Mouse (Mus musculus) neural tube, embryonic 15.5 days (tissue): ENCODE results near the gene Olfr101. TPM values are rescaled to one million over a fixed set of nuclear protein-coding genes. Genes with fewer than 3 reads are reported as not detected.

ENCODE experiments used
- ATAC-seq: fragments of 200-750 bp; cut with Nextera tagmentation; 2 replicates; pipeline ENCODE4 v1.8.0; 2017; ENCODE audit warnings: mild to moderate bottlenecking, moderate TSS enrichment, moderate library complexity; ENCODE audit not compliant: low FRiP score
- H3K27ac ChIP-seq: fragments of 300-500 bp; sonication (generic); replicated peaks from 2 replicates; pipeline ENCODE4 v1.5.1; 2015; ENCODE audit warnings: mild to moderate bottlenecking, inconsistent platforms
- H3K27me3 ChIP-seq: fragments of 300-500 bp; sonication (generic); replicated peaks from 2 replicates; pipeline ENCODE4 v1.6.1; 2015; ENCODE audit warnings: inconsistent platforms
- H3K36me3 ChIP-seq: fragments of 300-500 bp; sonication (generic); 2 replicates; pipeline ENCODE4 v1.6.1; 2015; ENCODE audit warnings: inconsistent platforms
- H3K4me1 ChIP-seq: fragments of 300-500 bp; sonication (generic); 2 replicates; pipeline ENCODE4 v1.6.1; 2015; ENCODE audit warnings: inconsistent platforms
- H3K4me2 ChIP-seq: fragments of 300-500 bp; sonication (generic); 2 replicates; pipeline ENCODE4 v1.6.1; 2015; ENCODE audit warnings: inconsistent platforms, mild to moderate bottlenecking, moderate library complexity
- H3K4me3 ChIP-seq: fragments of 300-500 bp; sonication (generic); replicated peaks from 2 replicates; pipeline ENCODE4 v1.5.1; 2015; ENCODE audit warnings: mild to moderate bottlenecking, inconsistent platforms
- H3K9ac ChIP-seq: fragments of 300-500 bp; sonication (generic); replicated peaks from 2 replicates; pipeline ENCODE4 v1.6.1; 2015; ENCODE audit warnings: mild to moderate bottlenecking, inconsistent platforms
- H3K9me3 ChIP-seq: fragments of 300-500 bp; sonication (generic); replicated peaks from 2 replicates; pipeline ENCODE4 v1.6.1; 2016; ENCODE audit warnings: inconsistent platforms
- WGBS: fragments of 180-500 bp; shearing (Covaris S2); methylation state at CpG from one replicate; pipeline ENCODE4 v1.1.7; 2015; ENCODE audit warnings: mixed read lengths; 5-methylcytosine and 5-hydroxymethylcytosine counted together
- polyA plus RNA-seq: library from polyadenylated mRNA; unstranded; fragments of >200 nt; fragmentation: Nextera tagmentation; extraction: Ambion mirVana; gene quantifications from 2 replicates; pipeline ENCODE4 v1.2.1, GENCODE M21; 2015

Gene Olfr101
- not detected in 2 replicates for polyA plus RNA-seq

DNA sequence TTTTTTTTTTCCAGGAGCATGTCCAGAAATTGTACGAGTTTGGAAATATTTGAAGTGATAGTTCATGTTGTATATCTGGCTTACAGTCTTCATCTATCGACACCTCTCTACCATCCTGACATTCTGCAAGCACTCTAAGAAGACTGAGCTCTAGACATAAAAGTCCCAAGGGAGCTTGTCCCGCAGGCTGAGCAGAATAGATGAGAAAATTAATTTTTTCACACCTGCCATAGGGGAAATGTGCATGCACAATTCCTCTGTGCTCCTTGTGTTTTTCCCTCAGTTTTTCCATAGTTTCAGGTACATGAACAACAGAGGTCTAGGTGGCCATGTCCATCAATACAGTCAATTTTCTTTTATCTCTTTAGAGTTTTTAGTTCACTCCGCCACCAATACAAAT, at the start of gene Olfr101:
Gene Olfr101 (minus strand): TSS at position 101 of the 400 bp plus-strand sequence.
- H3K36me3 ChIP-seq: no peaks in the 10 kb centered on the region
- H3K4me3 ChIP-seq: no peak within 1 kb of the TSS
- no peak within 1 kb of the TSS for H3K4me2 ChIP-seq
- no peaks in the 10 kb centered on the region for H3K9me3 ChIP-seq
- H3K27ac ChIP-seq: no peak within 1 kb of the TSS
- H3K4me1 ChIP-seq: no peaks in the 10 kb centered on the region
- H3K27me3 ChIP-seq: no peaks in the 10 kb centered on the region
- 82% methylated on average over 4 of the region's 4 CpGs for WGBS
- no peak for ATAC-seq
- H3K9ac ChIP-seq: no peak within 1 kb of the TSS

DNA sequence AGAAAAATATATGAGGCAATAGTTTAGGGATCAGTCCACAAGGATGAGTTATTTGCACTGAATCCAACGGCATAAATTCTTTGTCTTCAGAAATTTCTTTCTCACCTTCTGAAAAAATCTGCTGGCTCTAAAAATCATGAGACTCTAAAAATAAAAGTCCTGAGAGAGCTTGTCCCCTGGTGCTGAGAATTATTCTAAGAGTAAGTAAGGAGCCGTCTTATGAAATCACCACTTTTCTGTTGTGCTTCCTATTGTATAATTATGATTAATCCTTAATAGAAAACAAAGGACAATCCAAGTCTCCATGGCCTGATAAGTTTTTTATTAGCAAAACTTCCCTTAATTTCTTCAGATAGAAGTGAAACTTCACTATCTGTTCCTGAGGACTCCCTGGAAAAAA, 35.5 kb upstream of the Olfr101 start, which contains the start of gene Olfr103:
Gene Olfr103 (minus strand): TSS at position 101 of the 400 bp plus-strand sequence.
- no peak for ATAC-seq
- no peaks in the 10 kb centered on the region for H3K27me3 ChIP-seq
- no peak within 1 kb of the TSS for H3K4me3 ChIP-seq
- no peak within 1 kb of the TSS for H3K9ac ChIP-seq
- 92% methylated on average over 2 of the region's 2 CpGs for WGBS
- H3K27ac ChIP-seq: no peak within 1 kb of the TSS
- H3K4me1 ChIP-seq: no peaks in the 10 kb centered on the region
- no peaks in the 10 kb centered on the region for H3K9me3 ChIP-seq
- no peak within 1 kb of the TSS for H3K4me2 ChIP-seq
- H3K36me3 ChIP-seq: no peaks in the 10 kb centered on the region

DNA sequence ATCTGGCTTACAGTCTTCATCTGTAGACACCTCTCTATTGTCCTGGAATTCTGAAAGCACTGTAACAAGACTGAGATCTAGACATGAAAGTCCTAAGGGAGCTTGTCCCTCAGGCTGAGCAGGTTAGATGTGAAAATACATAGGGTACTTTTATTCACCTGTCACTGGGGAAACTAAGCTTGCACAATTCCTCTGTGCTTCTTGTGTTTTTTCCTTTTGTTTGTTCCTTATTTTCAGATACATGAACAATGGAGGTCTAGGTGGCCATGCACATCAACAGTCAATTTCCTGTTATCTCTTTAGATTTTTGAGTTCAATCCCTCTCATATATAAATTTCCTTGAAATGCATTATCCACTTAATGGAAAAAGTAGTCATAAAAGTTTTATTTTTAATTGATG, 12.8 kb upstream of the Olfr101 start, which contains the start of gene Olfr102:
Gene Olfr102 (minus strand): TSS at position 101 of the 400 bp plus-strand sequence.
- H3K9ac ChIP-seq: no peak within 1 kb of the TSS
- no peaks in the 10 kb centered on the region for H3K36me3 ChIP-seq
- H3K4me1 ChIP-seq: no peaks in the 10 kb centered on the region
- H3K27ac ChIP-seq: no peak within 1 kb of the TSS
- no peak within 1 kb of the TSS for H3K4me3 ChIP-seq
- no peak within 1 kb of the TSS for H3K4me2 ChIP-seq
- H3K27me3 ChIP-seq: no peaks in the 10 kb centered on the region
- no peaks in the 10 kb centered on the region for H3K9me3 ChIP-seq
- ATAC-seq: no peak

DNA sequence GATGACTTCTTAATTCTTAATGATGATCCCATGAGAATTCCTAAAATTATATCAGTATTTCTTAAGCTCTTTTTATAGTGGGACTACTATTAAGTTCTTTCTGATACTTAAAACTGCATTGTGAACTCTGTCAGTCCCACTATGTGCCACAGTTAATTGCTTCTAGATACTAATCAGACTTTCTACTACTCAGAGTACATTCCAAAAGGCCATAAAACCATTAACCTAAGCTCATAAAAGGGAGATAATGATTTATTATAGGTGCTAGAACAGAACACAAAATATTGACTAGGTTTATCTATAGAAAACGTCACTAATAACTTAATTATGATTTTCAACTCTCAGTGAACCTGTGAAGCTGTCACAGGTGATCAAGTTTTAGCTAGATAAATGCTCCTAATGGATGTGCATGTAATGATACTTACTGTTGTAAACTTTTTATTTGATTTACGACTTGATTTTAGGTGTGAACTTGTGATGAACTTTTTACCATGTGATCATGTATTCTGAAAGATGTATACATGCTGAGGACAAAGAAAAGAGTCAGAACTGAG, 6.1 kb upstream of the Olfr101 start:
- Histone ChIP-seq H3K9ac (no peak overlapping the region), H3K9me3 (no peaks in the 10 kb centered on the region), H3K27ac (no peak overlapping the region), H3K4me3 (no peak overlapping the region), H3K27me3 (no peaks in the 10 kb centered on the region), H3K36me3 (no peaks in the 10 kb centered on the region), H3K4me1 (no peaks in the 10 kb centered on the region), H3K4me2 (no peak overlapping the region)
- ATAC-seq: no peak
- 51% methylated on average over 2 of the region's 2 CpGs for WGBS

DNA sequence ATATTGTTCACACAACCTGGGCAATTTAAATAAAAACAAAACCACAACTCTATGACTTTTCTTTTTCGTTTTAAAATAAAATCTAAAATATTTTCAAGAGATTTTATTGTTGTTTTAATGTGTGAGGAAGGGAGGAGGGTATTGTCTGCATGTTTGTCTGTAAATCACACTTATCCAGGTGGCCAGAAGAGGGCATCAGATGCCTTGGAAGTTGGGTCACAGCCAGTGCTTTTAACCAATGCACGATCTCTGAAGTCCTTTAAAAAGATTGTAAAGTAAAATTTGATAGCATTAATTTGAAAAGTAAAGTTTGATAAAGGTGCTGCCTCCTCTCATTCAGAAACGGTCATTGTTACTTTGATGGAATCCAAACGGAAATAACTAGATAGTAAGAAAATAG, 4.4 kb upstream of the Olfr101 start:
- no peak for ATAC-seq
- Histone ChIP-seq H3K4me3 (no peak overlapping the region), H3K9me3 (no peaks in the 10 kb centered on the region), H3K36me3 (no peaks in the 10 kb centered on the region), H3K27ac (no peak overlapping the region), H3K4me2 (no peak overlapping the region), H3K27me3 (no peaks in the 10 kb centered on the region), H3K9ac (no peak overlapping the region), H3K4me1 (no peaks in the 10 kb centered on the region)
- WGBS: 44% methylated on average over 4 of the region's 4 CpGs

DNA sequence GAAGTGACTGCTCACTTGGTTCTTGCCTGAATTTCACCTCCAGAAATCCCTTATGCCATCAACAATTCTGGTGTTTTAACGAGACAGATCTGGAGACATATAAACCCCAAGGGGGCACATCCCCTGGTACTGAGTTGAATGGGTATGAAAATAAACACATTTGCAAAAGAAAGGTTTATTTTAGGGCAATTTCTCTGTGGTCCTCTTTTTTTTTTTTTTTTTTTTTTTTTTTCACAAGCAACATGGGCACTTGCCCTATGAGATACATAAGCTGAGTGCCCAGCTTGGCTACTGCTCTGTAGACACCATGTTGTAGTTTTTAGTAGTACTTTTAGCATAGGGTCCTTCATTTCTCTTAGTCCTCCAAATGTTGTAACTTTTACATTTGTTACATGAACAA, 20.8 kb downstream of the Olfr101 start, which contains the start of gene Olfr99:
Gene Olfr99 (minus strand): TSS at position 101 of the 400 bp plus-strand sequence.
- Histone ChIP-seq H3K36me3 (no peaks in the 10 kb centered on the region), H3K9me3 (no peaks in the 10 kb centered on the region), H3K4me3 (no peak within 1 kb of the TSS), H3K27me3 (no peaks in the 10 kb centered on the region), H3K4me2 (no peak within 1 kb of the TSS), H3K27ac (no peak within 1 kb of the TSS), H3K9ac (no peak within 1 kb of the TSS), H3K4me1 (no peaks in the 10 kb centered on the region)
- ATAC-seq: no peak
- 74% methylated on average over 1 of the region's 1 CpGs for WGBS

DNA sequence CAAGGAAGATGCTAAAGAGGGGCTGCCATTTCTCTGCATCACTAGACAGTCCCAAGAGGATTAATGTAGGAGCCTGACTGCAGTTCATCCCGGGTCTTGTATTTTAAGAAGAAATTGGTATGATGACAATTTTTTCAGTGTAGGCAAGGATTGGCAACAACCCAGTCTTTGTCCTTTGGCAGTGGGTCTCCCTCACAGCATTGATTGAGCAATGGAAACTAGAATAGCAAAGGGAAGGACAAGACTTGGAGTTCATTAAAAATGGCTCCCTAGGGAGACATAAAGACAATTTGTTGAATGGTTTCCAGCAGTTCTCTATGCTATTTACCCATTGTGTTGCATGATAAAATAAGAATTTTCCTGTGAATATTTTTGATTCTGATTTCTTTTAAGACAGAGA, 23.8 kb downstream of the Olfr101 start:
- H3K27me3 ChIP-seq: no peaks in the 10 kb centered on the region
- ATAC-seq: no peak
- no peak overlapping the region for H3K27ac ChIP-seq
- no peak overlapping the region for H3K4me3 ChIP-seq
- no peak overlapping the region for H3K4me2 ChIP-seq
- no peaks in the 10 kb centered on the region for H3K36me3 ChIP-seq
- no peak overlapping the region for H3K9ac ChIP-seq
- no peaks in the 10 kb centered on the region for H3K4me1 ChIP-seq
- WGBS: 89% methylated on average over 1 of the region's 1 CpGs
- H3K9me3 ChIP-seq: no peaks in the 10 kb centered on the region

DNA sequence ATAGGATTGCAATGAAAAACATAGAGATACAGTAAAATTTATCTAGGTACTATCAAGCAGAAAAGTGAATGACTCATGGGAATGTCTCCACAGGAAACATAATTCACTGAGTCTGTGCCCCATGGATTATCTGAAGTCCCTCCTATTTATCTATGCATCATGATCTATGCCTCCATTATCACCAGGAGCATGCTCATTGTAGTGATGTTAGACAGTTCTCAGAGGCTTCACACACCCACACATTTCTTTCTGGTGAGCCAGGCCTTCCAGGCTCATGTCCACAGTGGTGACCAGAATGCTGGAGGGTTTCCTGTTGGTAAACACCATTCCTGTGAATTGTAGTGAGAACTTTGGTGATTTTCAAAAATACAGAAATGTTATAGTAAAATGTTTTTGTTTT, 27.5 kb downstream of the Olfr101 start:
- Histone ChIP-seq H3K4me1 (no peaks in the 10 kb centered on the region), H3K4me3 (no peak overlapping the region), H3K4me2 (no peak overlapping the region), H3K9me3 (no peaks in the 10 kb centered on the region), H3K36me3 (no peaks in the 10 kb centered on the region), H3K27me3 (no peaks in the 10 kb centered on the region), H3K9ac (no peak overlapping the region), H3K27ac (no peak overlapping the region)
- no peak for ATAC-seq

DNA sequence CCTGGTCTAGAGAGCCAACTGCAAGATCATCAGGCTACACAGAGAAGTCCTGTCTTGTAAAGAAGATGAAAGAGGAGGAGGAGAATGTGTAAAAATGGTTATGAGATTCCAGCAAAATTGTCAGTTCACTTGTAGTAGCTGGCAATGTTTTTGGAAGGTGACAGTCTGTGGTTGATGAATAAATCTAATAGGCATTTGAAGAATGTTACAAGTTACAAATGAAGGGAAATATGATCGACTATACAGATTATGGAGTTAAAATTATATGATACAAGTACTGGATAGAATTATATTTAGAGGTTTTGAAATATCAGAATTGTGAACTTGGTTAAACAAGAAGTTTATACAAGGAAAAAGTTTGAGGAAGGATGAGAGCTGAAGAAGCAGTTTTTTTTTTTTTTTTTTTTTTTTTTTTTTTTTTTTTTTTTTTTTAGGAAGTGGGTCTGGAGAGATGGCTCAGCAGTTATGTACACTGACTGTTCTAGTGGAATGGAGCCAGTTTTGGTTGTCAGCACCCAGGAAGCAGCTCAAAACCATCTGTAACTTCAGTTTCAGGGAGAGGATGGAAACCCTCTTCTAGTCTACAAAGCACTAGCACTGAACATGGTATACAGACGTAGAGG, 28.4 kb downstream of the Olfr101 start:
- Histone ChIP-seq H3K9me3 (no peaks in the 10 kb centered on the region), H3K4me1 (no peaks in the 10 kb centered on the region; the same call in 1 of the 2 replicates), H3K4me2 (no peak overlapping the region), H3K4me3 (no peak overlapping the region), H3K36me3 (no peaks in the 10 kb centered on the region), H3K27ac (no peak overlapping the region), H3K9ac (no peak overlapping the region), H3K27me3 (no peaks in the 10 kb centered on the region)
- 88% methylated on average over 2 of the region's 2 CpGs for WGBS
- no peak for ATAC-seq

DNA sequence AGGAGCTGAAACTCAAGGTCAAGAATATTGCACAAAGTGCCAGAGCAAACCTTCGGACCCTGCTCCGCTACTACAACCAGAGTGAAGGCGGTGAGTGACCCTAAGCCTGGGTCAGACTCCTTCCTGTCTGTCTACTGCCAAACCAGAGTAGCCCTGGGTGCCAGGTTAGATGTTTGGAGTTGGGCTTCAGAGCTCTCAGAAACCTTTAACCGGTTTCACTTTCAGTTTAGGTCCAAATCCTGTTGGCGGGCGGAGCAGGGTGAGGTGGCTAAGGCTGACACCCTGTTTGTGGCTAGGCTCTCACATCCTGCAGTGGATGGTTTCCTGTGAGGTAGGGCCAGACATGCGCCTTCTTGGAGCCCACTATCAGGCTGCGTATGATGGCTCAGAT, 33.4 kb downstream of the Olfr101 start:
- H3K9me3 ChIP-seq: no peaks in the 10 kb centered on the region
- peak overlapping the region; percentile 54 for H3K4me3 ChIP-seq
- peaks cover 6% of the 10 kb centered on the region for H3K4me1 ChIP-seq
- WGBS: 66% methylated on average over 8 of the region's 8 CpGs
- H3K9ac ChIP-seq: peak overlapping the region; percentile 51
- H3K27me3 ChIP-seq: no peaks in the 10 kb centered on the region
- no peaks in the 10 kb centered on the region for H3K36me3 ChIP-seq
- H3K27ac ChIP-seq: no peak overlapping the region
- ATAC-seq: no peak
- H3K4me2 ChIP-seq: peak overlapping the region; percentile 98

DNA sequence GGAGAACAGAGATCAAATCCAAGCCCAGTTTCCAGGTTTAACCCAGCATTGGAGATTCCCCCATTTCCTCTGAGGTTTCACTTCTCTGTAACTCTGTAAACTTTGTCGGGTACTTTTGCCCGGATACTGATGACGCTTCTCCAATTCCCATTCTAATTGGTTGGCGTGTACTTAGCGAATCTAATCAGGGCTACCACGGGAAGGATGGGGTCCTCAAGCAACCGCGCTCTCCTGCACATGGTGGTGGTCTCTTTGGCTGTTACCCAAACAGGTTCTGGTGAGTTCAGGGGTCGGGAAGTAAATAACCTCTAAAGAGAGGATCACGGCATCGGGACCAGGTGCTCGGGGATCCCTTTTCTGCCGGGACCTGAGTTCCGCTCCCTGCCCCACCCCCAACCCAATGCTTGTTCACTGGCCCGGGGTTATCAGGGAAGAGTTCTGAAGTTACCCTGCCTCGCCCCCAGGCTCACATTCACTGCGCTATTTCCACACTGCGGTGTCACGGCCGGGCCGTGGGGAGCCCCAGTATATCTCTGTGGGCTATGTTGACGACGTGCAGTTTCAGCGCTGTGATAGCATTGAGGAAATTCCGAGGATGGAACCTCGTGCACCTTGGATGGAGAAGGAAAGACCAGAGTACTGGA, 33.9 kb downstream of the Olfr101 start, which contains the start of gene H2-M3:
Gene H2-M3 (plus strand): TSS at position 163 of the 644 bp plus-strand sequence.
- no peak within 1 kb of the TSS for H3K27ac ChIP-seq
- H3K36me3 ChIP-seq: no peaks in the 10 kb centered on the region
- no peaks in the 10 kb centered on the region for H3K9me3 ChIP-seq
- ATAC-seq: peak; percentile 99
- H3K4me2 ChIP-seq: peak within 1 kb of the TSS; percentile 98
- H3K9ac ChIP-seq: peak within 1 kb of the TSS; percentile 51
- no peaks in the 10 kb centered on the region for H3K27me3 ChIP-seq
- WGBS: 6% methylated on average over 26 of the region's 26 CpGs
- peaks cover 6% of the 10 kb centered on the region for H3K4me1 ChIP-seq
- H3K4me3 ChIP-seq: peak within 1 kb of the TSS; percentile 54

DNA sequence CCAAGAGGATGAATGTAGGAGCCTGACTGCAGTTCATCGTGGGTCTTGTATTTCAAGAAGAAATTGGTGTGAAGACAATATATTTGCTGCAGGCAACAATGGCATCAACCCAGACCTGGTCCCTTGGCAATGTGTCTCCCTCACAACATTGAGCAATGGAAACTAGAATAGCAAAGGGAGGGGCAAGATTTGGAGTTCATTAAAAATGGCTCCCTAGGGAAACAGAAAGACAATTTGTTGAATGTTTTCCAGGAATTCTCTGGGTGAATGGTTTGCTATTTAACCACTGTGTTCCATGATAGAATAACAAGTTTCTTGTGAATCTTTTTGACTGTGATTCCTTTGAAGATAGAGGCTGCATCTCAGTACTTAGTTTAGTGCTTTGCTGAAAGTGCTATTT, 40.5 kb downstream of the Olfr101 start, which contains the start of gene Olfr98:
Gene Olfr98 (minus strand): TSS at position 124 of the 400 bp plus-strand sequence.
- Histone ChIP-seq H3K4me3 (no peak within 1 kb of the TSS), H3K4me1 (no peaks in the 10 kb centered on the region), H3K4me2 (no peak within 1 kb of the TSS), H3K9me3 (no peaks in the 10 kb centered on the region), H3K9ac (no peak within 1 kb of the TSS), H3K27me3 (no peaks in the 10 kb centered on the region), H3K27ac (no peak within 1 kb of the TSS), H3K36me3 (no peaks in the 10 kb centered on the region)
- ATAC-seq: no peak
- 94% methylated on average over 1 of the region's 1 CpGs for WGBS
